Mouse (Mus musculus) kidney, adult 11 months (tissue): Measurements from ENCODE around the gene Rybp.

Source experiments
- DNase-seq: peaks from one replicate; pipeline ENCODE4 v3.0.0; 2022

Rybp gene

GRCm38 (mm10) chr6:100287334-100288015, at the start of gene Rybp:
Gene Rybp, minus strand, starts transcription at chr6:100287485.
- DNase-seq = peak; percentile 93

GRCm38 (mm10) chr6:100336591-100337148, 49.4 kb upstream of the Rybp start:
- peak; percentile 24 for DNase-seq

- no peak for DNase-seq
Observed at GRCm38 (mm10) chr6:100335506-100336144, 48.3 kb upstream of the Rybp start.

- no peak for DNase-seq
Observed at GRCm38 (mm10) chr6:100333745-100334144, 46.5 kb upstream of the Rybp start.

GRCm38 (mm10) chr6:100332479-100332878, 45.2 kb upstream of the Rybp start:
- DNase-seq = peak; percentile 14

- DNase-seq = peak; percentile 44
Observed at GRCm38 (mm10) chr6:100331582-100331981, 44.3 kb upstream of the Rybp start.

GRCm38 (mm10) chr6:100331055-100331454, 43.8 kb upstream of the Rybp start:
- no peak for DNase-seq

GRCm38 (mm10) chr6:100329542-100329941, 42.3 kb upstream of the Rybp start:
- DNase-seq = no peak

GRCm38 (mm10) chr6:100327050-100327449, 39.8 kb upstream of the Rybp start:
- DNase-seq = peak; percentile 70

GRCm38 (mm10) chr6:100323756-100324430, 36.6 kb upstream of the Rybp start:
- peak; percentile 36 for DNase-seq

GRCm38 (mm10) chr6:100322561-100322960, 35.3 kb upstream of the Rybp start:
- no peak for DNase-seq

GRCm38 (mm10) chr6:100322145-100322544, 34.9 kb upstream of the Rybp start:
- DNase-seq = no peak

GRCm38 (mm10) chr6:100314201-100314600, 26.9 kb upstream of the Rybp start:
- no peak for DNase-seq

GRCm38 (mm10) chr6:100311167-100311566, 23.9 kb upstream of the Rybp start:
- DNase-seq = no peak

- no peak for DNase-seq
Observed at GRCm38 (mm10) chr6:100304831-100305230, 17.5 kb upstream of the Rybp start.

GRCm38 (mm10) chr6:100301410-100302108, 14.3 kb upstream of the Rybp start:
- no peak for DNase-seq

- no peak for DNase-seq
Observed at GRCm38 (mm10) chr6:100300831-100301230, 13.5 kb upstream of the Rybp start.

- no peak for DNase-seq
Observed at GRCm38 (mm10) chr6:100298945-100299344, 11.7 kb upstream of the Rybp start.

GRCm38 (mm10) chr6:100297536-100297935, 10.3 kb upstream of the Rybp start:
- DNase-seq = no peak

- DNase-seq = no peak
Observed at GRCm38 (mm10) chr6:100292411-100292810, 5.1 kb upstream of the Rybp start.

GRCm38 (mm10) chr6:100289058-100289457, 1.8 kb upstream of the Rybp start:
- DNase-seq = no peak

GRCm38 (mm10) chr6:100288730-100289035, 1.4 kb upstream of the Rybp start:
- DNase-seq = no peak

- no peak for DNase-seq
Observed at GRCm38 (mm10) chr6:100288016-100288729, 888 bp upstream of the Rybp start.
